Mouse (Mus musculus): ENCODE data around the gene Ppp1ca.

GRCm38 (mm10) chr19:4164100-4164499 is 27.8 kb upstream of the Ppp1ca start:
- TF ChIP-seq CTCF (conservative IDR thresholded peaks at IDR 0.05 in 1 of 2, IDR thresholded peaks at IDR 0.05 in 1 of 2; ENCODE audit: low read depth in 2 of 2, low read length in 2 of 2) (no peak), CHD1 (IDR thresholded peaks at IDR 0.05; ENCODE audit: low read depth, low read length) (no peak)

Measured in CH12.LX (cell line).